Mouse (Mus musculus) forebrain, embryonic 14.5 days (tissue): ENCODE measurements around the gene AC131692.1. TPM values are rescaled to one million over a fixed set of nuclear protein-coding genes. Genes with fewer than 3 reads are reported as not detected.

Experiments
- ATAC-seq: fragments of 200-750 bp; cut with Nextera tagmentation; 2 replicates; pipeline ENCODE4 v1.8.0; 2017; ENCODE audit warnings: mild to moderate bottlenecking, moderate library complexity
- DNase-seq: peaks from one replicate; pipeline ENCODE4 v3.0.0-alpha.2; 2015; ENCODE audit warnings: low spot score
- H3K27ac ChIP-seq: fragments of 300-500 bp; sonication (generic); 2 replicates; pipeline ENCODE4 v1.5.1; 2014; ENCODE audit warnings: low read depth, mild to moderate bottlenecking, control low read depth, low read length, moderate library complexity
- H3K27me3 ChIP-seq: fragments of 300-500 bp; sonication (generic); replicated peaks from 2 replicates; pipeline ENCODE4 v1.6.1; 2014; ENCODE audit warnings: low read length, control low read depth, mixed read lengths; ENCODE audit not compliant: control insufficient read depth, insufficient read depth
- H3K36me3 ChIP-seq: fragments of 300-500 bp; sonication (generic); 2 replicates; pipeline ENCODE4 v1.6.1; 2014; ENCODE audit warnings: low read length, control low read depth; ENCODE audit not compliant: control insufficient read depth, insufficient read depth
- H3K4me1 ChIP-seq: fragments of 300-500 bp; sonication (generic); 2 replicates; pipeline ENCODE4 v1.6.1; 2014; ENCODE audit warnings: antibody characterized with exemption, low read length, control low read depth; ENCODE audit not compliant: control insufficient read depth, insufficient read depth
- H3K4me2 ChIP-seq: fragments of 300-500 bp; sonication (generic); 2 replicates; pipeline ENCODE4 v1.6.1; 2014; ENCODE audit warnings: mild to moderate bottlenecking, control low read depth, low read length
- H3K4me3 ChIP-seq: fragments of 300-500 bp; sonication (generic); 2 replicates; pipeline ENCODE4 v1.5.1; 2014; ENCODE audit warnings: low read depth, low read length, control low read depth
- H3K9ac ChIP-seq: fragments of 300-500 bp; sonication (generic); 2 replicates; pipeline ENCODE4 v1.6.1; 2014; ENCODE audit warnings: mild to moderate bottlenecking, low read length, control low read depth, moderate library complexity
- H3K9me3 ChIP-seq: fragments of 300-500 bp; sonication (generic); replicated peaks from 2 replicates; pipeline ENCODE4 v1.6.1; 2016; ENCODE audit warnings: low read length, control low read depth, mixed read lengths; ENCODE audit not compliant: control insufficient read depth
- WGBS: fragments of 180-500 bp; shearing (Covaris S2); extraction: QIAGEN DNeasy Blood & Tissue Kit; methylation state at CpG from one replicate; pipeline ENCODE4 v1.1.7; 2014; 5-methylcytosine and 5-hydroxymethylcytosine counted together
- polyA plus RNA-seq: library from polyadenylated mRNA; unstranded; fragments of >200 nt; fragmentation: Nextera tagmentation; extraction: Ambion mirVana; gene quantifications from 2 replicates; pipeline ENCODE4 v1.2.1, GENCODE M21; 2014

The AC131692.1 gene
- polyA plus RNA-seq, 1 experiment from 2014 or later: not detected

- no peak for DNase-seq
- H3K4me1 ChIP-seq: no peaks in the 10 kb centered on the region
Observed at GRCm38 (mm10) chr19:6102169-6102853, 8.1 kb downstream of the AC131692.1 start.

GRCm38 (mm10) chr19:6104476-6104875, 10.3 kb downstream of the AC131692.1 start:
- DNase-seq: no peak
- no peak overlapping the region for H3K4me2 ChIP-seq
- WGBS: 89% methylated on average over 4 of the region's 4 CpGs
- H3K9ac ChIP-seq: no peak overlapping the region
- no peaks in the 10 kb centered on the region for H3K9me3 ChIP-seq
- no peak overlapping the region for H3K27ac ChIP-seq
- no peaks in the 10 kb centered on the region for H3K36me3 ChIP-seq
- H3K4me1 ChIP-seq: no peaks in the 10 kb centered on the region
- no peak overlapping the region for H3K4me3 ChIP-seq
- ATAC-seq: no peak
- no peaks in the 10 kb centered on the region for H3K27me3 ChIP-seq

More at GRCm38 (mm10) chr19:6102169-6102853, 8.1 kb downstream of the AC131692.1 start:
- Histone ChIP-seq H3K27ac (no peak overlapping the region), H3K4me2 (no peak overlapping the region), H3K9ac (no peak overlapping the region), H3K36me3 (no peaks in the 10 kb centered on the region), H3K4me3 (no peak overlapping the region), H3K9me3 (no peaks in the 10 kb centered on the region), H3K27me3 (no peaks in the 10 kb centered on the region)
- ATAC-seq: no peak
- 79% methylated on average over 6 of the region's 6 CpGs for WGBS

GRCm38 (mm10) chr19:6105586-6105985, 11.4 kb downstream of the AC131692.1 start, which contains the start of gene Naaladl1:
TSS of gene Naaladl1 (plus strand) at chr19:6105782.
- H3K27ac ChIP-seq: no peak within 1 kb of the TSS
- no peaks in the 10 kb centered on the region for H3K27me3 ChIP-seq
- WGBS: 91% methylated on average over 7 of the region's 7 CpGs
- ATAC-seq (no peak), DNase-seq (no peak)
- H3K4me2 ChIP-seq: no peak within 1 kb of the TSS
- no peaks in the 10 kb centered on the region for H3K9me3 ChIP-seq
- H3K9ac ChIP-seq: no peak within 1 kb of the TSS
- no peaks in the 10 kb centered on the region for H3K4me1 ChIP-seq
- no peak within 1 kb of the TSS for H3K4me3 ChIP-seq
- H3K36me3 ChIP-seq: no peaks in the 10 kb centered on the region

- Histone ChIP-seq H3K9me3 (no peaks in the 10 kb centered on the region), H3K4me1 (peaks cover 9% of the 10 kb centered on the region), H3K36me3 (peaks cover 40% of the 10 kb centered on the region), H3K4me3 (no peak overlapping the region), H3K4me2 (no peak overlapping the region), H3K27me3 (no peaks in the 10 kb centered on the region), H3K9ac (no peak overlapping the region), H3K27ac (no peak overlapping the region)
- 68% methylated on average over 6 of the region's 6 CpGs for WGBS
- DNase-seq: no peak
- no peak for ATAC-seq
Observed at GRCm38 (mm10) chr19:6113116-6113515, 18.9 kb downstream of the AC131692.1 start.

- no peak for ATAC-seq
- no peak for DNase-seq
- peak overlapping the region; percentile 35 for H3K9ac ChIP-seq
- H3K27me3 ChIP-seq: no peaks in the 10 kb centered on the region
- 91% methylated on average over 15 of the region's 15 CpGs for WGBS
- no peak overlapping the region for H3K27ac ChIP-seq
- no peaks in the 10 kb centered on the region for H3K9me3 ChIP-seq
- H3K4me3 ChIP-seq: no peak overlapping the region
- peaks cover 13% of the 10 kb centered on the region for H3K4me1 ChIP-seq
- peak overlapping the region; percentile 86 for H3K4me2 ChIP-seq
- peaks cover 40% of the 10 kb centered on the region for H3K36me3 ChIP-seq
Observed at GRCm38 (mm10) chr19:6116113-6116850, 22.1 kb downstream of the AC131692.1 start.

GRCm38 (mm10) chr19:6117346-6117985, 23.2 kb downstream of the AC131692.1 start:
- peak overlapping the region; percentile 90 for H3K27ac ChIP-seq
- no peak for ATAC-seq
- no peaks in the 10 kb centered on the region for H3K9me3 ChIP-seq
- H3K36me3 ChIP-seq: peaks cover 37% of the 10 kb centered on the region
- DNase-seq: no peak
- no peaks in the 10 kb centered on the region for H3K27me3 ChIP-seq
- H3K9ac ChIP-seq: peak overlapping the region; percentile 86
- H3K4me2 ChIP-seq: peak overlapping the region; percentile 86
- H3K4me3 ChIP-seq: peak overlapping the region; percentile 81
- H3K4me1 ChIP-seq: peaks cover 13% of the 10 kb centered on the region
- WGBS: 6% methylated on average over 32 of the region's 32 CpGs

GRCm38 (mm10) chr19:6117986-6118676, 23.9 kb downstream of the AC131692.1 start, which contains the start of gene Sac3d1:
TSS of gene Sac3d1 (minus strand) at chr19:6118650.
- Histone ChIP-seq H3K4me1 (peaks cover 13% of the 10 kb centered on the region), H3K4me2 (peak within 1 kb of the TSS; percentile 86), H3K9me3 (no peaks in the 10 kb centered on the region), H3K27ac (peak within 1 kb of the TSS; percentile 90), H3K27me3 (no peaks in the 10 kb centered on the region), H3K4me3 (peak within 1 kb of the TSS; percentile 81), H3K9ac (peak within 1 kb of the TSS; percentile 86), H3K36me3 (peaks cover 31% of the 10 kb centered on the region)
- peak; percentile 92 for ATAC-seq
- under 1% methylated on average over 73 of the region's 77 CpGs for WGBS
- peak; percentile 98 for DNase-seq

GRCm38 (mm10) chr19:6118677-6119185, 24.5 kb downstream of the AC131692.1 start:
- Histone ChIP-seq H3K27ac (peak overlapping the region; percentile 90), H3K27me3 (no peaks in the 10 kb centered on the region), H3K4me1 (peaks cover 13% of the 10 kb centered on the region), H3K4me2 (peak overlapping the region; percentile 86), H3K4me3 (peak overlapping the region; percentile 81), H3K9ac (peak overlapping the region; percentile 86), H3K36me3 (peaks cover 29% of the 10 kb centered on the region), H3K9me3 (no peaks in the 10 kb centered on the region)
- no peak for DNase-seq
- 1% methylated on average over 8 of the region's 8 CpGs for WGBS
- peak; percentile 54 for ATAC-seq
